Mouse (Mus musculus): ENCODE measurements around the gene Ces1f. TPM values are rescaled to one million over a fixed set of nuclear protein-coding genes. Genes with fewer than 3 reads are reported as not detected.

The Ces1f gene
- total RNA-seq, 2 experiments from 2014 or later, result 0.22 to 0.67 TPM

GRCm38 (mm10) chr8:93217375-93217774 is 62.2 kb downstream of the Ces1f start:
- DNase-seq, result peak; percentile 49 to 53
- intact Hi-C loops (cut with DNase I), result loop anchor here (5.0 kb wide), 1 partner anchor 180 kb away; no protein-coding TSS in a partner anchor

- intact Hi-C loops (cut with DNase I), result no loop called here
- no peak for DNase-seq
These were observed 68.5 kb downstream of the Ces1f start for GRCm38 (mm10) chr8:93211091-93211490.

Other genes starting within 250 kb of the Ces1f start
- gene Ces1a, start 231.6 kb downstream of the Ces1f start, total RNA-seq (2021), result not detected
- not detected for gene Ces1b, start 199.7 kb downstream of the Ces1f start, total RNA-seq (2021)
- gene Ces1c, start 148.5 kb downstream of the Ces1f start, total RNA-seq (2021), result not detected
- 10 to 100 TPM; 54.0 to 99.2 TPM for gene Ces1d, start 81.9 kb downstream of the Ces1f start, total RNA-seq (2021)
- 1 to 10 TPM; 1.0 to 1.3 TPM for gene Ces1e, start 50.1 kb downstream of the Ces1f start, total RNA-seq (2021)
- not detected for gene Ces1g, start 57.6 kb upstream of the Ces1f start, total RNA-seq (2021)
- gene Ces1h, start 100.0 kb upstream of the Ces1f start, total RNA-seq (2021), result not detected